ENCODE assay signal across 21 mouse cellular contexts in the genomic region with DNA sequence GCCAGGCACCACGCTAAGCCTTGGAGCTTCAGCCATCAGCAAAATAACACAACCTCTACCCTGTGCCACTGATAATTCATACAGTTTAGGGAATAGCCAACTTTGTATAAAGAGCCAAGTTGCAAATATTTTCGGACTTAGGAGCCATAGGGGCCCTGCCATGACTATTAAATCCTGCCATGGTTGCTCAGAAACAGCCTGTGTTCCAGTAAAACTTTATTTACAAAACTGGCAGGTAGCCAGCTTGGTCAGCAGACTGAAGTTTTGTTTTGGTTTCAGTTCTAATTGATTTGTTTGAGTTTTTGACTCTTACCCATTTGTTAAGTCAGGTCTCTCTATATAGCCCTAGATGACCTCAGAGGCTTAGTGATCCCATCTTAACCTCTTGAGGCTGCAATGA.
DNase-seq lines count a peak whose midpoint lies in the region; ATAC-seq and TF ChIP-seq lines count a peak whose summit lies in the region.
"Had no signal": no experiment of that assay in that cellular context is flagged by ENCODE, and none has a peak within 500 bp of the region (broad histone marks: within the 10 kb centered on the region; RNA-seq: fewer than 3 reads in every experiment).

No protein-coding gene starts in this region.

- H3K4me3 ChIP-seq in heart, embryonic 11.5 days (ENCODE audit: low read depth, low read length), result no peak overlapping the region
- no peak overlapping the region for H3K4me3 ChIP-seq in lung, embryonic 14.5 days (ENCODE audit: low read depth, low read length)
- H3K4me3 ChIP-seq in lung, adult 2 months (replicated peaks; ENCODE audit: extremely low read depth, low read depth, low read length), result no peak overlapping the region
- H3K4me3 ChIP-seq: embryonic facial prominence, embryonic 13.5 days; heart, adult 2 months; limb, embryonic 13.5 days; midbrain, embryonic 13.5 days; neural tube, embryonic 15.5 days; stomach, embryonic 15.5 days had no signal

- no peak overlapping the region for H3K4me2 ChIP-seq in heart, embryonic 11.5 days
- H3K4me2 ChIP-seq in lung, embryonic 14.5 days, result no peak overlapping the region
- H3K4me2 ChIP-seq: embryonic facial prominence, embryonic 13.5 days; limb, embryonic 13.5 days; midbrain, embryonic 13.5 days; neural tube, embryonic 15.5 days; stomach, embryonic 15.5 days had no signal

- ATAC-seq in heart, embryonic 11.5 days (replicated peaks; ENCODE audit: insufficient number of reproducible peaks, low FRiP score, low TSS enrichment), result no peak
- ATAC-seq in lung, embryonic 14.5 days (ENCODE audit: insufficient read depth), result no peak
- ATAC-seq: forebrain, postnatal 0 days; inflammation-experienced regulatory T-cells, adult 6 months; midbrain, embryonic 13.5 days had no signal

- no peaks in the 10 kb centered on the region for H3K27me3 ChIP-seq in heart, embryonic 11.5 days (ENCODE audit: control insufficient read depth, insufficient read depth, low read length)
- H3K27me3 ChIP-seq in lung, embryonic 14.5 days (ENCODE audit: insufficient read depth, low read length), result no peaks in the 10 kb centered on the region
- H3K27me3 ChIP-seq: embryonic facial prominence, embryonic 13.5 days; limb, embryonic 13.5 days; midbrain, embryonic 13.5 days; neural tube, embryonic 15.5 days; stomach, embryonic 15.5 days had no signal

- no peaks in the 10 kb centered on the region for H3K4me1 ChIP-seq in heart, embryonic 11.5 days (ENCODE audit: control insufficient read depth, insufficient read depth, low read length)
- H3K4me1 ChIP-seq in lung, embryonic 14.5 days (ENCODE audit: insufficient read depth), result 0 out of 2 replicates have a peak, but pooled peaks cover 2% of the 10 kb centered on the region
- peaks cover 3% of the 10 kb centered on the region; the same call in 1 of the 2 replicates for H3K4me1 ChIP-seq in lung, adult 2 months (ENCODE audit: control insufficient read depth, insufficient read depth, low read length)
- H3K4me1 ChIP-seq: midbrain, embryonic 13.5 days; neural tube, embryonic 15.5 days; stomach, embryonic 15.5 days had no signal

- peak; percentile 7 to 28 for DNase-seq in heart, adult 18-20 months
- peak; percentile 77 for DNase-seq in lung, embryonic 14.5 days
- no peak for DNase-seq in lung, adult 2 months
- DNase-seq in large intestine, adult 2 months (ENCODE audit: low read depth, low spot score), result peak; percentile 11
- no peak for DNase-seq in c-Kit-positive CD71-positive TER-119-positive erythroid progenitor cells, embryonic 14.5 days (ENCODE audit: low spot score)
- no peak for DNase-seq in layer of hippocampus, adult 9-11 months
- DNase-seq: adrenal gland, adult 2 months; B cell, adult 2 months; cerebellum, postnatal 14 days; forebrain, postnatal 0 days; kidney, adult 8-10 months; kidney, postnatal 4 days; thymus, adult 2 months had no signal

- H3K27ac ChIP-seq in heart, embryonic 11.5 days (ENCODE audit: low read depth, low read length), result no peak overlapping the region
- H3K27ac ChIP-seq in lung, embryonic 14.5 days (ENCODE audit: low read depth), result no peak overlapping the region
- H3K27ac ChIP-seq: embryonic facial prominence, embryonic 13.5 days; heart, adult 2 months; limb, embryonic 13.5 days; midbrain, embryonic 13.5 days; neural tube, embryonic 15.5 days; stomach, embryonic 15.5 days had no signal

- no peak overlapping the region for H3K9ac ChIP-seq in heart, embryonic 11.5 days (ENCODE audit: low read depth, low read length)
- no peak overlapping the region for H3K9ac ChIP-seq in lung, embryonic 14.5 days
- H3K9ac ChIP-seq: embryonic facial prominence, embryonic 13.5 days; forebrain, postnatal 0 days; limb, embryonic 13.5 days; midbrain, embryonic 13.5 days; neural tube, embryonic 15.5 days; stomach, embryonic 15.5 days had no signal

- 77% methylated on average over 2 of the region's 2 CpGs for WGBS in heart, embryonic 11.5 days (ENCODE audit: insufficient replicate concordance)
- WGBS in lung, embryonic 14.5 days, result 35% methylated on average over 2 of the region's 2 CpGs
- WGBS in lung, adult 2 months, result 27% methylated on average over 2 of the region's 2 CpGs
- 42% methylated on average over 2 of the region's 2 CpGs for WGBS in large intestine, adult 2 months

- H3K36me3 ChIP-seq in heart, embryonic 11.5 days (ENCODE audit: control insufficient read depth, insufficient read depth, low read length), result no peaks in the 10 kb centered on the region
- no peaks in the 10 kb centered on the region for H3K36me3 ChIP-seq in lung, embryonic 14.5 days (ENCODE audit: insufficient read depth)
- H3K36me3 ChIP-seq: embryonic facial prominence, embryonic 13.5 days; limb, embryonic 13.5 days; neural tube, embryonic 15.5 days; stomach, embryonic 15.5 days had no signal

- no peak for TF ChIP-seq POLR2A in lung, adult 2 months (IDR thresholded peaks at IDR 0.05; ENCODE audit: borderline replicate concordance, extremely low read depth, low read depth, low read length)

- no peaks in the 10 kb centered on the region for H3K9me3 ChIP-seq in heart, embryonic 11.5 days (replicated peaks; ENCODE audit: control insufficient read depth, low read length)
- no peaks in the 10 kb centered on the region; the same call in 1 of the 2 replicates for H3K9me3 ChIP-seq in lung, embryonic 14.5 days (ENCODE audit: low read depth, low read length)
- H3K9me3 ChIP-seq: embryonic facial prominence, embryonic 13.5 days; limb, embryonic 13.5 days; midbrain, embryonic 13.5 days; neural tube, embryonic 15.5 days; stomach, embryonic 15.5 days had no signal

- no peak for TF ChIP-seq CTCF in lung, embryonic 14.5 days (IDR thresholded peaks at IDR 0.05; ENCODE audit: low read depth)
- no peak for TF ChIP-seq CTCF in lung, adult 2 months (IDR thresholded peaks at IDR 0.05; ENCODE audit: insufficient read depth, low read length)

Comparison
In these comparisons a context has a peak if more than half of its experiments do, and no peak if none do; other contexts are left out.
1. DNase-seq: peak in heart, adult 18-20 months (2 of 2), lung, embryonic 14.5 days (single experiment) and large intestine, adult 2 months (single experiment); none in lung, adult 2 months (single experiment), c-Kit-positive CD71-positive TER-119-positive erythroid progenitor cells, embryonic 14.5 days (single experiment) and layer of hippocampus, adult 9-11 months (single experiment).